Mouse (Mus musculus): ENCODE results near the gene Hs3st2.
"Not testable (repeated sequence)": the region's sequence is repeated elsewhere in the genome, so short reads cannot be mapped to it uniquely, and the experiment has no call there.

Hs3st2 gene

GRCm38 (mm10) chr7:121391225-121391983 is at the start of gene Hs3st2:
TSS of gene Hs3st2 (plus strand) at chr7:121391859.
- no peak for DNase-seq (ENCODE audit: low read depth)

- DNase-seq (ENCODE audit: low read depth): no peak
Observed at GRCm38 (mm10) chr7:121348284-121348963, 43.2 kb upstream of the Hs3st2 start.

GRCm38 (mm10) chr7:121351688-121352087 is 40.0 kb upstream of the Hs3st2 start:
- no peak for DNase-seq (ENCODE audit: low read depth)

- DNase-seq (ENCODE audit: low read depth): not testable (repeated sequence)
Observed at GRCm38 (mm10) chr7:121361448-121361847, 30.2 kb upstream of the Hs3st2 start.

- DNase-seq (ENCODE audit: low read depth): no peak
Observed at GRCm38 (mm10) chr7:121365584-121365983, 26.1 kb upstream of the Hs3st2 start.

GRCm38 (mm10) chr7:121367185-121367584 is 24.5 kb upstream of the Hs3st2 start:
- no peak for DNase-seq (ENCODE audit: low read depth)

GRCm38 (mm10) chr7:121371990-121372389 is 19.7 kb upstream of the Hs3st2 start:
- DNase-seq (ENCODE audit: low read depth): no peak

- no peak for DNase-seq (ENCODE audit: low read depth)
Observed at GRCm38 (mm10) chr7:121375456-121375855, 16.2 kb upstream of the Hs3st2 start.

GRCm38 (mm10) chr7:121378942-121379341 is 12.7 kb upstream of the Hs3st2 start:
- no peak for DNase-seq (ENCODE audit: low read depth)

GRCm38 (mm10) chr7:121391984-121392739 is 503 bp downstream of the Hs3st2 start:
- no peak for DNase-seq (ENCODE audit: low read depth)

GRCm38 (mm10) chr7:121392740-121392993 is 1.0 kb downstream of the Hs3st2 start:
- DNase-seq (ENCODE audit: low read depth): no peak

GRCm38 (mm10) chr7:121393884-121394283 is 2.2 kb downstream of the Hs3st2 start:
- no peak for DNase-seq (ENCODE audit: low read depth)

- no peak for DNase-seq (ENCODE audit: low read depth)
Observed at GRCm38 (mm10) chr7:121394875-121395274, 3.2 kb downstream of the Hs3st2 start.

GRCm38 (mm10) chr7:121410716-121411506 is 19.3 kb downstream of the Hs3st2 start:
- DNase-seq (ENCODE audit: low read depth): no peak

- DNase-seq (ENCODE audit: low read depth): no peak
Observed at GRCm38 (mm10) chr7:121411507-121411898, 19.8 kb downstream of the Hs3st2 start.

GRCm38 (mm10) chr7:121436884-121437283 is 45.2 kb downstream of the Hs3st2 start:
- no peak for DNase-seq (ENCODE audit: low read depth)

GRCm38 (mm10) chr7:121441186-121441585 is 49.5 kb downstream of the Hs3st2 start:
- DNase-seq (ENCODE audit: low read depth): no peak

GRCm38 (mm10) chr7:121444336-121444735 is 52.7 kb downstream of the Hs3st2 start:
- DNase-seq (ENCODE audit: low read depth): no peak

GRCm38 (mm10) chr7:121446281-121446680 is 54.6 kb downstream of the Hs3st2 start:
- no peak for DNase-seq (ENCODE audit: low read depth)

GRCm38 (mm10) chr7:121450951-121451843 is 59.5 kb downstream of the Hs3st2 start:
- DNase-seq (ENCODE audit: low read depth): no peak

- DNase-seq (ENCODE audit: low read depth): no peak
Observed at GRCm38 (mm10) chr7:121456716-121457115, 65.1 kb downstream of the Hs3st2 start.
